Mouse (Mus musculus): ENCODE measurements around the gene Ppp1r3c. TPM values are rescaled to one million over a fixed set of nuclear protein-coding genes. Genes with fewer than 3 reads are reported as not detected.
A peak's percentile ranks its signal among the peaks of the same experiment; 100 is the strongest.

Ppp1r3c gene
- 20.8 and 22.0 TPM in 2 replicates for polyA plus RNA-seq (2015; fragmentation: Nextera tagmentation; extraction: Ambion mirVana)

DNA sequence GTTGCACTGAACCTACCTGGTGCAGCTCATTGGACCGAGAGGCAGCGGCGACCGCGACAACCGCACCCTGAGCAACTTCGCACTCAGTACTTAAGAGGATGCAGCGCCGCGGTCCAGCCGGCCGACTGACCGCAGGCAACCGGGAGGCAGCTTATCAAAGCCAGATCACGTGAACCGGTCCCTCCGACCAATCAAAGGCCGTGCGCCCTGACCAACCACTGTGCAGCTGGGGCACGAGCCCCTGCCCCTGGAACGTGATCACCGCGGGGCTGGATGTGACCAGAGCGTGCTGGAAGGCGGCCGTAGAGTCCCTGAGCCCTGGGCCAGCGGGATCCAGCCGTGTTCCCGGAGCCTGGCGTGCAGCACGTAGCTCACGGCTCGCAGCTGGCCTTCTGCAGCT, at the start of gene Ppp1r3c:
Gene Ppp1r3c (minus strand): TSS at position 117 of the 400 bp plus-strand sequence.
- H3K36me3 ChIP-seq = peaks cover 17% of the 10 kb centered on the region
- H3K9ac ChIP-seq = peak within 1 kb of the TSS; percentile 29; the same call in 1 of the 2 replicates
- WGBS = under 1% methylated on average over 33 of the region's 33 CpGs
- peak within 1 kb of the TSS; percentile 60 for H3K4me2 ChIP-seq
- H3K4me1 ChIP-seq = no peaks in the 10 kb centered on the region
- no peaks in the 10 kb centered on the region for H3K27me3 ChIP-seq (replicated peaks)
- peak within 1 kb of the TSS; percentile 52 for H3K4me3 ChIP-seq (replicated peaks)
- peak; percentile 100 for ATAC-seq (ENCODE audit: insufficient read depth, low FRiP score, low read depth)
- peak within 1 kb of the TSS; percentile 92 for H3K27ac ChIP-seq
- no peaks in the 10 kb centered on the region for H3K9me3 ChIP-seq

DNA sequence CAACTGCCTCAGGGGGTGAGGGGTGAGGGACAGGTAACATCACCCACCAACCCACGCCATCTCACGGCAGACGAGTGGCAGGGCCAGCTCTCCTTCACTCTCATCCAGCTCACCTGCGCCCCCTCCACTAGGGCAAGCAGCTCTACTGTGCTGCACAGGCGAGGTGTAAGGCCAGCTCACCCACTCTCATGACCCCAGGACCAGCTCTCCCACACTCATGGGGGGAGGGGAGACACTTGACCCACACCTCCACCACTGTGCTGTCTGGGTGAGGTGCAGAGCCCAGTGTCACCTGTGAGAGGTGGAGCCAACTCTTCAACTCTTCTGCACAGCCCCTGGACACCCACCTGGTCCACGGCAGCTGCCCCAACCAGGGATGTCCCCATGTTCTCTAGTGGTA, 46.7 kb upstream of the Ppp1r3c start:
- no peak overlapping the region for H3K4me2 ChIP-seq
- no peaks in the 10 kb centered on the region for H3K27me3 ChIP-seq (replicated peaks)
- no peaks in the 10 kb centered on the region for H3K9me3 ChIP-seq
- no peaks in the 10 kb centered on the region for H3K4me1 ChIP-seq
- WGBS = 83% methylated on average over 6 of the region's 6 CpGs
- H3K27ac ChIP-seq = no peak overlapping the region
- ATAC-seq (ENCODE audit: insufficient read depth, low FRiP score, low read depth) = peak; percentile 10; the same call in 1 of the 2 replicates
- H3K4me3 ChIP-seq (replicated peaks) = no peak overlapping the region
- H3K36me3 ChIP-seq = no peaks in the 10 kb centered on the region
- H3K9ac ChIP-seq = no peak overlapping the region

GRCm38 (mm10) chr19:36782591-36782990, 46.1 kb upstream of the Ppp1r3c start:
- Histone ChIP-seq H3K27ac (no peak overlapping the region), H3K27me3 (replicated peaks) (no peaks in the 10 kb centered on the region), H3K4me1 (no peaks in the 10 kb centered on the region), H3K4me3 (replicated peaks) (no peak overlapping the region), H3K4me2 (no peak overlapping the region), H3K9me3 (no peaks in the 10 kb centered on the region), H3K36me3 (no peaks in the 10 kb centered on the region), H3K9ac (no peak overlapping the region)
- 76% methylated on average over 3 of the region's 3 CpGs for WGBS
- no peak for ATAC-seq (ENCODE audit: insufficient read depth, low FRiP score, low read depth)

- no peak for ATAC-seq (ENCODE audit: insufficient read depth, low FRiP score, low read depth)
- H3K27ac ChIP-seq = no peak overlapping the region
- no peaks in the 10 kb centered on the region for H3K27me3 ChIP-seq (replicated peaks)
- no peak overlapping the region for H3K4me2 ChIP-seq
- H3K36me3 ChIP-seq = no peaks in the 10 kb centered on the region
- no peak overlapping the region for H3K9ac ChIP-seq
- H3K4me3 ChIP-seq (replicated peaks) = no peak overlapping the region
- 70% methylated on average over 3 of the region's 3 CpGs for WGBS
- H3K4me1 ChIP-seq = no peaks in the 10 kb centered on the region
- H3K9me3 ChIP-seq = no peaks in the 10 kb centered on the region
Observed at GRCm38 (mm10) chr19:36781996-36782395, 45.5 kb upstream of the Ppp1r3c start.

DNA sequence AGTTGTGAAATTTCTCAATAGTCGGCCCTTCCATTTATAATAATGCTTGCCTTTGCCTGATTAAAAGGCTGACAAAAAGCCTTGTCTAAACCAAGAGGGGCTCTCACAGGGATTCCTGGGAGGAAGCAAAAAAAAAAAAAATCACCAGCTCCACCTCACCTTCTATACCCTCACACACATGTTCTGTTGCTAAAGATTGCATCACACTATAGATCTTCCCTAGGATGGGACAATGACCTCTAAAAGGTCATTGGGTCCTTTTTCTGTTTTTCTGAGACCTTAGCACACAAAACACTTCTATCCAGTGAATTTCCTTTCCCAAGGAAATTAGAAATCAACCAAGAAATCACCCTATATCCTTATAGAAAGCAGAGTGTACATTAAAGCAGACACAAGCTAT, 43.9 kb upstream of the Ppp1r3c start:
- H3K27me3 ChIP-seq (replicated peaks) = no peaks in the 10 kb centered on the region

GRCm38 (mm10) chr19:36779765-36780164, 43.3 kb upstream of the Ppp1r3c start:
- no peak overlapping the region for H3K4me2 ChIP-seq
- H3K36me3 ChIP-seq = no peaks in the 10 kb centered on the region
- no peaks in the 10 kb centered on the region for H3K9me3 ChIP-seq
- H3K4me3 ChIP-seq (replicated peaks) = no peak overlapping the region
- H3K4me1 ChIP-seq = no peaks in the 10 kb centered on the region
- no peak for ATAC-seq (ENCODE audit: insufficient read depth, low FRiP score, low read depth)
- H3K27me3 ChIP-seq (replicated peaks) = no peaks in the 10 kb centered on the region
- WGBS = 52% methylated on average over 3 of the region's 3 CpGs
- no peak overlapping the region for H3K27ac ChIP-seq
- H3K9ac ChIP-seq = no peak overlapping the region

More for the DNA sequence above, 43.9 kb upstream of the Ppp1r3c start:
- no peak overlapping the region for H3K4me3 ChIP-seq (replicated peaks)
- no peak for ATAC-seq (ENCODE audit: insufficient read depth, low FRiP score, low read depth)
- no peak overlapping the region for H3K9ac ChIP-seq
- 54% methylated on average over 1 of the region's 1 CpGs for WGBS
- H3K27ac ChIP-seq = no peak overlapping the region
- H3K36me3 ChIP-seq = no peaks in the 10 kb centered on the region
- H3K4me1 ChIP-seq = no peaks in the 10 kb centered on the region
- H3K9me3 ChIP-seq = no peaks in the 10 kb centered on the region
- no peak overlapping the region for H3K4me2 ChIP-seq

DNA sequence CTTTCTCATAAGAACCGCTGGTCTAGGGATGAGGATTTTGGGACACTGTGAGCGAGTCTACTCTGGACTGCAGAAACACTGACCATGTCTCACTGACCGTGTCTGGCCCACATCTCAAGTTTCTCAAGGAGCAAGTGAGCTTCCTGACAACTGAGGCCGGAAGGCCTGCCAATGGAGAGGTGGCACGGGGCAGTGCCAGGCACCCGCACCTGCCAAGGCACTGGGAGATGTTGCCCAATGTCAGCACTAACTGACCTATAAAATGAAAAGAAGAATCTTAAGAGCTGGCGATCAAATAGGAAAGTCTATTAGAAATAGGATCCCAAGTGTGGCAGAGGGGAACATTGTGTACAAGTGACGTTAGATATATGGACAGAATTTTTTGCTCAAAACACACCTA, 39.1 kb upstream of the Ppp1r3c start:
- no peaks in the 10 kb centered on the region for H3K4me1 ChIP-seq
- no peaks in the 10 kb centered on the region for H3K27me3 ChIP-seq (replicated peaks)
- no peak for ATAC-seq (ENCODE audit: insufficient read depth, low FRiP score, low read depth)
- no peaks in the 10 kb centered on the region for H3K9me3 ChIP-seq
- WGBS = 91% methylated on average over 8 of the region's 8 CpGs
- no peak overlapping the region for H3K4me2 ChIP-seq
- no peak overlapping the region for H3K9ac ChIP-seq
- H3K27ac ChIP-seq = no peak overlapping the region
- H3K4me3 ChIP-seq (replicated peaks) = no peak overlapping the region
- H3K36me3 ChIP-seq = no peaks in the 10 kb centered on the region

- Histone ChIP-seq H3K27me3 (replicated peaks) (no peaks in the 10 kb centered on the region), H3K27ac (no peak overlapping the region), H3K4me1 (no peaks in the 10 kb centered on the region), H3K4me2 (no peak overlapping the region), H3K36me3 (no peaks in the 10 kb centered on the region), H3K9me3 (no peaks in the 10 kb centered on the region), H3K9ac (no peak overlapping the region), H3K4me3 (replicated peaks) (no peak overlapping the region)
- ATAC-seq (ENCODE audit: insufficient read depth, low FRiP score, low read depth) = no peak
- WGBS = 82% methylated on average over 8 of the region's 8 CpGs
Observed at GRCm38 (mm10) chr19:36773716-36774459, 37.4 kb upstream of the Ppp1r3c start.

DNA sequence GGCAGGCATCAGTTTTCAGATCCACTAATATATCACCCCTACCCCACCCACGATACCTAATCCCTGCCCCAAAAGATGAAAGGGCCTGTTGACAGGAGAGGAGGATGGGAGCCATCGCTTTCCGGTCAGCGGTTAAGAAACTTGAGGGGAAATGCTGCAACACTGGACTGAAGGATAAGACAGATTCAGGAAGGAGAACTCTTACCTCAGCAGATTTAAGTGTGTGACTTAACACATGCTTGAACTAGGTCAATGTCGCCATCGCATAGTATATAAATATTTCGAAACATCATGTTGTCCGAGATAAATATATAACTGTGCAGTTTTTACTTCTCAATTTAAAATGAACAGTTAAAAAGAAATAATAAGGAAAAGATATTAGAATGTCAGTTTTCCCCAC, 31.6 kb upstream of the Ppp1r3c start:
- H3K27me3 ChIP-seq (replicated peaks) = no peaks in the 10 kb centered on the region
- H3K36me3 ChIP-seq = no peaks in the 10 kb centered on the region
- no peak overlapping the region for H3K9ac ChIP-seq
- 57% methylated on average over 8 of the region's 8 CpGs for WGBS
- no peak overlapping the region for H3K4me2 ChIP-seq
- H3K27ac ChIP-seq = no peak overlapping the region
- no peak for ATAC-seq (ENCODE audit: insufficient read depth, low FRiP score, low read depth)
- no peaks in the 10 kb centered on the region for H3K9me3 ChIP-seq
- no peak overlapping the region for H3K4me3 ChIP-seq (replicated peaks)
- H3K4me1 ChIP-seq = no peaks in the 10 kb centered on the region

- H3K27ac ChIP-seq = no peak overlapping the region
- no peaks in the 10 kb centered on the region for H3K27me3 ChIP-seq (replicated peaks)
- no peaks in the 10 kb centered on the region for H3K4me1 ChIP-seq
- 72% methylated on average over 5 of the region's 5 CpGs for WGBS
- no peaks in the 10 kb centered on the region for H3K36me3 ChIP-seq
- H3K4me3 ChIP-seq (replicated peaks) = no peak overlapping the region
- H3K9ac ChIP-seq = no peak overlapping the region
- H3K9me3 ChIP-seq = no peaks in the 10 kb centered on the region
- no peak for ATAC-seq (ENCODE audit: insufficient read depth, low FRiP score, low read depth)
- no peak overlapping the region for H3K4me2 ChIP-seq
Observed at GRCm38 (mm10) chr19:36764451-36764850, 28.0 kb upstream of the Ppp1r3c start.

DNA sequence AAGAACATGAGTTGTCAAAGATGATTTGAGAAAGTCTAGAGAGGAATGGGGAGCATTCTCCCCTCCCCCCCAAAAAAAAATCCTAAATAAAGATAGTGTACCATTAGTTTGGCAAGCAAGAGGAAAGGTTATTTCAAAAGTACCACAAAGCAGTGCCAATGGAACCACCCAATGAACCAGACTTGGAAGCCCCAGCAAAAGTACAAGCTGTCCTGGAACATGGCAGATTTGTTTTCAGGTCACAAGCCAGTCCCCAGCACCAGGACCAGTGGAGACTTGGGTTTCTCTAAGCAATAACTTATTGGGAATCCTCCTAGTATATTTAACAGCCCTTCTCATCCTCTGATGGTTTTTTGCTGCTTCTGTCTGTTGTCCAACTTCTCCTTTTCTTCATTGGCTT, 12.5 kb upstream of the Ppp1r3c start:
- H3K4me2 ChIP-seq = no peak overlapping the region
- H3K9me3 ChIP-seq = no peaks in the 10 kb centered on the region
- no peak for ATAC-seq (ENCODE audit: insufficient read depth, low FRiP score, low read depth)
- no peak overlapping the region for H3K9ac ChIP-seq
- no peaks in the 10 kb centered on the region for H3K4me1 ChIP-seq
- no peak overlapping the region for H3K27ac ChIP-seq
- no peaks in the 10 kb centered on the region for H3K27me3 ChIP-seq (replicated peaks)
- H3K36me3 ChIP-seq = no peaks in the 10 kb centered on the region
- no peak overlapping the region for H3K4me3 ChIP-seq (replicated peaks)

- Histone ChIP-seq H3K36me3 (no peaks in the 10 kb centered on the region), H3K4me1 (no peaks in the 10 kb centered on the region), H3K4me2 (no peak overlapping the region), H3K9me3 (no peaks in the 10 kb centered on the region), H3K4me3 (replicated peaks) (no peak overlapping the region), H3K27ac (no peak overlapping the region), H3K9ac (no peak overlapping the region), H3K27me3 (replicated peaks) (no peaks in the 10 kb centered on the region)
- ATAC-seq (ENCODE audit: insufficient read depth, low FRiP score, low read depth) = no peak
Observed at GRCm38 (mm10) chr19:36742331-36742730, 5.9 kb upstream of the Ppp1r3c start.

Measured in stomach, embryonic 15.5 days (tissue).